Mouse (Mus musculus): Measurements from ENCODE around the gene Col23a1.
A peak's percentile ranks its signal among the peaks of the same experiment; 100 is the strongest.

Col23a1 gene

DNA sequence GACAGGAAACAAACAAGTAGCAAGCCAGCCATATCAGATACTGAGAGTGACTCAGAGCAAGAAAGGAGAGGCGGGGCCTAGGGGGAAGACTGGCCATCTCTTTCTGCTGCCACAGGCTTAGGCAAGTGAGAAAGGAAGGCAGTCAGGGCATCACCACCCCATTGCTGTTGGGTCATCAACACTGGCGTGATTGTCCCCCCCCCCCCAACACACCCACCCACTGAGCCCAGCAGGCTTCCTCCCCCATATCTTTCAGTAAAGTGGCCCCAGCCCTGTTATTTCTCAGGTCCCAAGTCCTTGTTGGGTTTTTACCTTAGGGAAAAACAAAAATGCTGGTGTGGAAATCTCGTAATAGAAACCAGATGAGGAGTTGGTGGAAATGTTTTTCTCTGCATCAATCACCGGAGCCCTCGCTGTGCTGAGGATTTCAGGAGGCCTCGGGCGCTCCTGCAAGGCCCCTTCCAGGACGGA lies 195.4 kb downstream of the Col23a1 start:
- no peak for DNase-seq (ENCODE audit: low spot score)

DNA sequence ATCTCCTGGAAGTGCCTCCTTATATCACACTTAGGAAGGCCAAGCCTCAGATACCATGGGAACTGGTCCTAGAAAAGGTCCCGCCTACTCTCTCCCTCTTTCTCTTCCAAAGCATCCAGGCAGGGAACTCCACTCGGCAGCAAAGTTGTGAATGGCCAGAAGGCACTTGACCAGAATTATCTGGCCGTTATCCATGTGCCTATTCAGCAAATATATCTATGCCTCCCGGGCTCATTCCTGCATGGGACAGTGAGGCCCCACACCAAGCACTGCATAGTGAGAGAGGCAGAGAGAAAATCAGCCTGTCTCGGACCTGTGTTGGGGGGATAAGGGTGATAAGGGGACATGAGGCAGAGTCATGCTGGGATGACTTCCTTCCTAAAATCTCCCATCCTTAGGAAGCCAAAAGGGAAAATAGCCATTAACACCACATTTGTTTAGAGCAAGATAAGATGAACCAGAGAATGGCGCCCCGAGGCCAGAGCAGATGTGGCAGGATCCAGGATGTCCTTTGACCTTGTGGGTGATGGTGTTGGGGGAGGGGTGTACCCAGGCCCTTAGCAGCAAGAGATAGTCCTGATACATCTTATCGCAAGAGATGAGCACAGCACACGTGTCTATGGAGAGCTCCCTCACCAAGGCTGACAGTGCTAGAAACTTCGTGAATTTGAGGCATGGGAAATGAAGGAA lies 196.2 kb downstream of the Col23a1 start:
- no peak for DNase-seq (ENCODE audit: low spot score)

DNA sequence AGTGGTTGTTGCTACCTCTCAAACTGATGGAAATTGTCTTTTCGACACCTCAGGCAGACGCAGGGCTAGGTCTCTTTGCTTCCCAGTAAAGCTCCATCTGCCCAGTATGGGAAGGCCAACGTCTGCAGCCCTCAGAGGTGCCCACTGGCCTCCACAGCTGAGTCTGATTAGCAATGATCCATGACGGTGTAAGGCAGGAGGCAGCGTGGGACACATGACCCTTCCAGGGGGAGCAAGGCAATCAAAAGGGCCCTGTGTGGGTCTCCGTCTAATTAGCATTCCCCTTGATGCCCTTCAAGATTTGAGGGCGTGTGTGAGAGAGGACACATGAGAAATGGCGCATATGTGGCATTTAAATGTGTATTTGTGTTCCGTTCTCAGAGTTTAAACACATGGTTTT lies 199.1 kb downstream of the Col23a1 start:
- DNase-seq (ENCODE audit: low spot score) = peak; percentile 26

DNA sequence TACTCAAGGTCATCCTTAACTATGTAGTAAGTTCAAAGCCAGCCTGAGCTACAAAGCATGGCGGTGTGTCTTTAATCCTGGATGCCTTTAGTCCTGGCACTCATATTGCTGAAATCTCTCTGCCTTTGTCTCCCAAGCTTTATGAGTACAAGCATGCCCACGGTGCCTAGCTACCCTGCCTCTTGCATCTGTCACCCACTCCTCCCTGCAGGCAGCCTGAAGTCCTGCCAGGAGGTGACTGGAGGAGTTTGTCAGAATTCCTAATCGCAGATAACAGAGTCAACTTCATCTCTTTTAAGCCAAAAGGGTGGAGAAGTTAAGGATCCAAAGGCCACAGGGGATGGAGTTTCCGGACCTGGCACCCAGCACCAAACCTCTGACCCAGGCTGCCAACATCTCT lies 203.7 kb downstream of the Col23a1 start:
- DNase-seq (ENCODE audit: low spot score) = no peak

- no peak for DNase-seq (ENCODE audit: low spot score)
Observed at GRCm38 (mm10) chr11:51494178-51494577, 204.5 kb downstream of the Col23a1 start.

DNA sequence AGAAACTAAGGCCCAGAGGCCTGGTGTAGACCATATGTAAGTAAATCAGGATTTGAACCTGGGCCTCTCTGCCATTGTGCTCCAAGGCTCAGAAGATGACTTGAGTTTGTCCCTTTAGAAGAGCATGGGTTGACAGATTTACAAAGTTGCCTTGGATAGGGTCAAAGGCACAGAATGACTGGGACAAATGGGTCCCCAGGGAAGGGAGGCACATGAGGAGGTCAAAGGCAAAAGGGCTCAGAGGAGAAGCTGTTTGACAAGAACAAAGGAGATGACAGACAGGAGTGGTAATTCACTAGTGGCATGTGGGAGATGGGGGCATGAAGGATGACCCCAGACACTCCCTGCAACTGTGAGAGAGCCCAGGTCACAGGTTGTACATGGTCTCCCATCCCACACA lies 210.1 kb downstream of the Col23a1 start:
- DNase-seq (ENCODE audit: low spot score) = no peak

DNA sequence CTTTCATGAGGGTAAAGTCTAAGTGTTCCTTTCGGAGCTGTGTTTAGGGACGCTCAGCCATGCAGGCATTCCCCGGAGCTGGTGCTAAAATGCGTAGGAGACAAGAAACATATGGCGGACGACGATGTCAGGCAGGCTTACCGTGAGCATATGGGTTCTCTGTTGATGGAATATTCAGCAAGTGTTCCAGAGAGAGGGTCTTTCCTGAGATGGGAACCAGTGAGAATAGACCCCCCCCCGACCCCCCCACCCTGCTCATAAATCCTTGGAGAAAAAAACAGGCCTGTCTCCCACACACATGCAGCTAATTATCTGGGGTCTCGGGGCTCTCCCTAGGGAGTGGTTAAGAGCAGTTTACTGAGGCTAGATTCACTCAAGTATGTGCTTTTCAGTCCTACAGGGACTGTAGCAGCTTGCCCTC lies 212.7 kb downstream of the Col23a1 start:
- no peak for DNase-seq (ENCODE audit: low spot score)

GRCm38 (mm10) chr11:51504946-51505345 lies 215.2 kb downstream of the Col23a1 start:
- DNase-seq (ENCODE audit: low spot score) = no peak

DNA sequence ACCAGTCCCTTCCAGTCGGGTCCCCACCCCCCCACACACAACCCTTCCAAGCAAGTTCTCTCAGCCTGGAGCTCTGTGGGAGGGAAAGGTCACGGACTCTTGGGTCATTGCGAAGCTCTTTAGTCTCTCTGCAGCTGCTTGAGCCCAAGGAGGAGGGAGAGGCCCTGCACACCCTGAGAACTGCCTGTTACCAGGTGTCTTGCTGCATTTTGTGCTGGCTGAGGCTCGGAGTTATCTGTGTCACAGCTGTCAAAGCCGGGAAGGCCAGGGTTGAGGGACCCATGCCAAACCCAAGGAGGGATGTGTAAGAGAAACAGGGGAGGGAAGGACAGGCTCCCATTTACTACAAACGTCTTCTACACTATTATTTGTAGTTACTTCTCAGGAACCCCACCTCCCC lies 218.3 kb downstream of the Col23a1 start:
- DNase-seq (ENCODE audit: low spot score) = no peak

DNA sequence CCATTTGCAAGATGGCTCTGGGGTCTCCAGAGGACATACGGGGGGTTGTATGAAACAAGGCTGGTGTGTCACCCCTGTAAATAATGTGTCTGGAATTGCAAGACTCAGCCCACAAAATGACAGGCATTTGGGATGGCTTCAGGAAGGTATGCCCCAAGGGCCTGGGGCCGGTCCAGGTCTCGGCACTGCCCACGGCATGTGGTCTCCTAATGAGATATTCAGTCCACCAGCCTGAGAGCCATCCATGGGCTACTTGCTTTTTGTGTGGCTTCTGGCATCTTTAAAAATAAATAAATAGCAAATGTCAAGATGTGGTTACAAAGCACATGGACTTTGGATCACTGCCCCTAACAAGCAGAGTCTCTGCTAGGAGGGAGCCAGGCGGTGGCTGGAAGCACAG lies 219.5 kb downstream of the Col23a1 start:
- no peak for DNase-seq (ENCODE audit: low spot score)

GRCm38 (mm10) chr11:51513019-51513418 lies 223.3 kb downstream of the Col23a1 start:
- no peak for DNase-seq (ENCODE audit: low spot score)

DNA sequence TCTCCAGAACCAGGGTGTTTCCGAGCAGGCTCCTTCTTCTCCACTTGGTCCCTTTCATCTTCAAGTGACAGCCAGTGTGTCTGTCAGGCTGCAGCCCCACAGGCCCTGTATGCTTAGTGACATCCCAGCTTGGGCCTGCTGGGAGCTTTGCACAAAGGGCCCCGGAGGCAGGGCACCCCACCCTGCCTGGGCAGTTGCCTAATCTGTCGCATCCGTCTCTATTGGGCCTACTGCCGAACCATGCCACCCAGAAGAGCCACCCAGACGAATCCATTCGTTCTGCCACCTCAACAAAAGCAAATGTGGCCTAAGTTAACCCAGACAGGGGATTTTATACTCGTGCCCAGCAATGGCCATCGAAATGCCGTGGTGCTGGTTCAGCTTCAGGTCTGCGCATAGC lies 225.6 kb downstream of the Col23a1 start:
- DNase-seq (ENCODE audit: low spot score) = no peak

DNA sequence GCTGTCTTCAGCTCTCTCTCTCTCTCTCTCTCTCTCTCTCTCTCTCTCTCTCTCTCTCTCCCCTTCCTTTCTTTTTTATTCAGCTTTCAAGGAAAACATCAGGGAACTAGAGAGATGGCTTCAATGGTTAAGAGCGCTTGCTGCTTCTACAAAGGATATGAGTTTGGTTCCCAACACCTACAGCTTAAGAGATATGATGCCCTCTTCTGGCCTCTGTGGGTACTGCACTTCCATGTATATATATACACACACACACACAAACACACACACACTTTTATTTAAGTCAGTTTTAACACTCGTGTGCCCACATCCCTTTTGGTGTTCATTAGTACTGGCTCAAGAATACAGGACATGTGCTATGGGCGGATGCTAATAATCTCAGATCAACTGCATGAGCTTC lies 228.4 kb downstream of the Col23a1 start:
- no peak for DNase-seq (ENCODE audit: low spot score)

- no peak for DNase-seq (ENCODE audit: low spot score)
Observed at GRCm38 (mm10) chr11:51518585-51518984, 228.9 kb downstream of the Col23a1 start.

GRCm38 (mm10) chr11:51521440-51521839 lies 231.7 kb downstream of the Col23a1 start:
- DNase-seq (ENCODE audit: low spot score) = no peak

GRCm38 (mm10) chr11:51523215-51523614 lies 233.5 kb downstream of the Col23a1 start:
- no peak for DNase-seq (ENCODE audit: low spot score)

DNA sequence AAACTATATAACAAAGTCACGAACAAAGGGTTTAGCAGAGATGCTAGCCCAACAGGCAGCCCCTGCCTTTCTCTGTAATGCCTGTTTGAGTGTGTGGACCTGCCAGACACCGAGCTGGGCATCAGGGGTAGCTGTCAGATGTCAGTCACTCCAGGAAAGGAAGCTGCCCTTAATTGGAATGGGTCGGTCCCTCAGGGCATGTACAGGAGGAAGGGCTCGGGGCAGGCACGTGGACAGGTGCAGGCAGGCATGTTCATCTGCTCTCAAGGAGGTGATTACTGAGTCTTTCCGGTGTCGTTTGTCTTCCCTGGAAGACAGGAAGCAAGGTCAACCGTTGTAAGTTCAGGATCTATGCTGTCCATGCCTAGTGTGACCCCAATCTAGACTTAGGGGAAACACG lies 233.9 kb downstream of the Col23a1 start:
- DNase-seq (ENCODE audit: low spot score) = no peak

DNA sequence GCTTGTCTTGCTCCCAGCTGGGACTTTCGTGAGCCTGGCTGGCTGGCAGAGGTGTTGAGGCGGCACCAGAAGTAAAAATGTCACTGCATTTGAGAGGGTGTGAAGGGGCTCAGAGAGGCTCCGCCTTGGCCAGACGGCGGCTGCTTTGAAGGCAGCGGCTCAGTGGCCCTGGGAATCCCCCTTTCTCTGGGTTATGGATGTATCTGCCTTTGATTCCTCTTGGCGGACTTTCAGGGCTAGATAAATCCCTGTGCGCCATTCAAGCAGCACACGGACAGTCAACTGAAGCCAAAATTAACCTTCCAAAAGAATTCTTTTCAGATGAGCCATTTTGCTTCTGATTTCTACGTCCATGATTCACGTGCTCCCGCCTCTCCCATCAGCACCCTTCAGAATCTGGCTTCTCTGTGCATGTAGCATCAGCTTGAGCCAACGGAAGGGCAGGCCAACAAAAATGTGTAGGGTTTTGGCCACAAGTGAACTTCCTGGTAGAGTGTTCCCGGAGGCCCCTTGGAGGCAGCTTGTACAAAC lies 237.0 kb downstream of the Col23a1 start:
- DNase-seq (ENCODE audit: low spot score) = no peak

- no peak for DNase-seq (ENCODE audit: low spot score)
Observed at GRCm38 (mm10) chr11:51533128-51533533, 243.4 kb downstream of the Col23a1 start.

DNA sequence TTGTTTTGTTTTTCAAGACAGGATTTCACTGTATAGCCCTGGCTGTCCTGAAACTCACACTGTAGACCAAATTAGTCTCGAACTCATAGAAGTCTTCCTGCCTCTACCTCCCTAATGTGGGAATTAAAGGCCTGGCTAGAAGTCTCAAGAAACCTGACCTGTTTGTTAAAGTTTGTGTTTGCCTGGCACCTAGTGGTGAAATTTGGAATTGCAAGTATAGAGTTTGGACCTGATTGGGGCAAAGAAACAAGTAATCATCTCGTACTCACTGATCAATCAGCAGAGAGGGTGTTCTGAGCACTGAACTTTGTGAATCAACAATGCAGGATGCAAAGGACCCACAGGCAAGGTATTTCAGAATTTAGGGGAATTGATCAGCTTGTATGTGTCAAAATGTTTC lies 244.6 kb downstream of the Col23a1 start:
- peak; percentile 84 for DNase-seq (ENCODE audit: low spot score)

DNA sequence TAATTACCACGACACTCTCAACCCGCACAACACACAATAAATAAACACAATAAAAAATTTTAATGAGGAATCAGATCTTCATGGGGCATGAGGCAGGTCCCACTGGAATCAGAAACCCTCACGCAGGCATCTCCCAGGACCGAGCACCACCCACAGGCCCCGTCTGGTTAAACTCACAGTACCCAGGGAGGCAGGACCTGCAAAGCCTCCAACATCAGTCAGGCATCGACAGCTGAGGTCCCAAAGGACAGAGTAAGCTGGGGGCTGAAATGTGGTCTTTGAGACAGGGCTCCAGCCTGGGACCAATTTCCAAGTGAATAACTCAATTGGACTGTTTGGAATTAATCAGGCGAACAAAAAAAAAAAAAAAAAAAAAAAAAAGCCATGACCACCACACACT lies 248.7 kb downstream of the Col23a1 start:
- DNase-seq (ENCODE audit: low spot score) = peak; percentile 54

- peak; percentile 43 for DNase-seq (ENCODE audit: low spot score)
Observed at GRCm38 (mm10) chr11:51538919-51539758, 249.4 kb downstream of the Col23a1 start.

GRCm38 (mm10) chr11:51539759-51540282 lies 250.1 kb downstream of the Col23a1 start:
- peak; percentile 99 for DNase-seq (ENCODE audit: low spot score)

Measured in retina, embryonic 14.5 days (tissue).